Mouse (Mus musculus) cortical plate, adult 2 months (tissue): ENCODE measurements around the gene Ccdc146. TPM values are rescaled to one million over a fixed set of nuclear protein-coding genes. Genes with fewer than 3 reads are reported as not detected.
"Not testable (repeated sequence)": the region's sequence is repeated elsewhere in the genome, so short reads cannot be mapped to it uniquely, and the experiment has no call there.

Experiments used
- H3K27ac ChIP-seq: fragments of 200-500 bp; 2 replicates; pipeline ENCODE4 v1.5.1; 2012; ENCODE audit warnings: low read length, control low read depth, inconsistent platforms; ENCODE audit not compliant: insufficient read depth
- H3K4me1 ChIP-seq: fragments of 200-500 bp; 2 replicates; pipeline ENCODE4 v1.6.1; 2011; ENCODE audit warnings: low read length; ENCODE audit not compliant: control insufficient read depth, insufficient read depth
- H3K4me3 ChIP-seq: fragments of 200-500 bp; 2 replicates; pipeline ENCODE4 v1.5.1; 2011; ENCODE audit warnings: mild to moderate bottlenecking, low read length, control low read depth; ENCODE audit not compliant: insufficient read depth
- CTCF ChIP-seq: fragments of 200-500 bp; IDR thresholded peaks from 2 replicates; pipeline ENCODE4 v1.5.1; 2011; ENCODE audit warnings: mild to moderate bottlenecking, control low read depth, low read length; ENCODE audit not compliant: insufficient read depth; ENCODE audit errors: extremely low read depth
- POLR2A ChIP-seq: fragments of 200-500 bp; IDR thresholded peaks from 2 replicates; pipeline ENCODE4 v1.6.1; 2011; ENCODE audit warnings: mild to moderate bottlenecking, low read length, control low read depth; ENCODE audit not compliant: insufficient read depth; ENCODE audit errors: extremely low read depth
- polyA plus RNA-seq: library from polyadenylated mRNA; depleted of rRNA; stranded (reverse); fragments of >200 nt; gene quantifications from 2 replicates; pipeline ENCODE4 v1.2.3, GENCODE M21; 2012

Gene Ccdc146
- polyA plus RNA-seq, 1 experiment, result 0.46 TPM

GRCm38 (mm10) chr5:21299076-21299755 lies 125.3 kb downstream of the Ccdc146 start:
- H3K27ac ChIP-seq, result no peak overlapping the region
- TF ChIP-seq CTCF, result no peak
- TF ChIP-seq POLR2A, result no peak
- H3K4me1 ChIP-seq, result no peaks in the 10 kb centered on the region
- H3K4me3 ChIP-seq, result no peak overlapping the region

- no peak overlapping the region for H3K4me3 ChIP-seq
- TF ChIP-seq CTCF (no peak), POLR2A (no peak)
- H3K27ac ChIP-seq, result no peak overlapping the region
- H3K4me1 ChIP-seq, result no peaks in the 10 kb centered on the region
Observed at GRCm38 (mm10) chr5:21295683-21296082, 128.8 kb downstream of the Ccdc146 start.

- Histone ChIP-seq H3K4me1 (no peaks in the 10 kb centered on the region), H3K4me3 (no peak overlapping the region), H3K27ac (no peak overlapping the region)
- TF ChIP-seq CTCF, result no peak
- TF ChIP-seq POLR2A, result no peak
Observed at GRCm38 (mm10) chr5:21290594-21290993, 133.9 kb downstream of the Ccdc146 start.

DNA sequence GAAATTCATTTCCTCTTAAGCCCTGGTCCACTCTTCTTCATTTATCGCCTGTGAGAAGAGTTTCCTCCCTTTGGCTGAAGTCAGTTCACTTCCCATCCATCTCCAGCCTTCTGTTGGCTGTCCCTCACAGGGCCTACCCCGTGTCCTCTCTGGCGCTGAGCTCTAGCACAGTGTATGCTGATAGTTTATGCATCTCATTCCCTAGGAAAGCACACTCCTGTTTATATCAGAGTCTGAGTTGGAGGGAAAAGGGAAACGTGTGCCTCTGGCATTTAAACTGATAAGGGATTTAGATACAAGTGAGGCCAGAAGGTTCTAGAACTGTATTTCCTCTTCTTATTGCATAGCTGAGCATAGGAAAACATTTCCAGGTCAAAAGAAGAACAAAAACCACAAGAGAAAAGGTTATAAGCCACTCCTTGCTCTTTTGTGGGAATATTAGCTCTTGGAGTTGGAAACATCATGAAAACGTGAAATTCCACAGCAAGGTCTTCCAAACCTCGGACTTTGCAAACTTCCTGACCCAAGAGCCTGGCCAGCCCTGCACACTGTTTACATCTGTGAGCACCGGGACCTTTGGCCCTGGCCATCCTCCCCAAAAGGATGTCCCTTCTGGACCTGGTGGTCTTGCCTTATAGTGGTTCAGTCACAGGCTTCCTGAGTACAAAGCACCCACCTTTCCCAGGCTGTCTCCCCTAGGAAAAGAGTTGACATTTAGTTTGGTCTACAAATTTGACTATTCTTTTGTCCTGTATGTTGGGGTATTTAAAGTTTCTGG lies 135.6 kb downstream of the Ccdc146 start:
- H3K4me1 ChIP-seq, result no peaks in the 10 kb centered on the region
- no peak overlapping the region for H3K27ac ChIP-seq
- TF ChIP-seq POLR2A, result no peak
- no peak for TF ChIP-seq CTCF
- H3K4me3 ChIP-seq, result no peak overlapping the region

- TF ChIP-seq CTCF (no peak), POLR2A (no peak)
- no peak overlapping the region for H3K27ac ChIP-seq
- no peaks in the 10 kb centered on the region for H3K4me1 ChIP-seq
- H3K4me3 ChIP-seq, result no peak overlapping the region
Observed at GRCm38 (mm10) chr5:21283356-21284062, 141.0 kb downstream of the Ccdc146 start.

GRCm38 (mm10) chr5:21277685-21278084 lies 146.8 kb downstream of the Ccdc146 start:
- not testable (repeated sequence) for H3K4me3 ChIP-seq, H3K4me1 ChIP-seq, H3K27ac ChIP-seq
- peak; percentile 30; the same call in 1 of the 2 replicates for TF ChIP-seq CTCF

- Histone ChIP-seq H3K4me3 (no peak overlapping the region), H3K27ac (no peak overlapping the region), H3K4me1 (no peaks in the 10 kb centered on the region)
- TF ChIP-seq POLR2A (no peak), CTCF (no peak)
Observed at GRCm38 (mm10) chr5:21271386-21272354, 152.8 kb downstream of the Ccdc146 start.

GRCm38 (mm10) chr5:21270756-21271155 lies 153.7 kb downstream of the Ccdc146 start:
- Histone ChIP-seq H3K27ac (no peak overlapping the region), H3K4me3 (no peak overlapping the region), H3K4me1 (no peaks in the 10 kb centered on the region)
- TF ChIP-seq CTCF (no peak), POLR2A (no peak)

DNA sequence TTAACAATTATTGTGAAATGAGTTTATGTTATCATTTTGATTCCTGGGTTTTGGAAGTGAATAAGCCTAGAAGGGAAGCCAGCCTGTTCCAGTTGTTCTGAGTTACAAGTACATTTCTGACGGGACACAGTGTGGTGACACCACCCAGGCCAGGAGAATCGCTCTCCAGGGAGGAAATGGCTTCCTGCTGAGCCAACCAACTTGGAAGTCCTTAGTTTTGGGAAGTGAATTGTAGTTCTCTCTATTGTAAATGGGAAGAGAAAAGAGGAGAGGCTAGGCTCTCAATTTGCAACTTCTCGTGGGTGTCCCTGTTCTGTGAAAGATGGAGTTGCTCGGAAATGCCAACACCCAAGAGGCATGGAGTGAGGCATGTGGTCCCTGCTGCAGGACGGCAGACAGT lies 155.0 kb downstream of the Ccdc146 start:
- no peak overlapping the region for H3K4me3 ChIP-seq
- no peaks in the 10 kb centered on the region for H3K4me1 ChIP-seq
- H3K27ac ChIP-seq, result no peak overlapping the region
- TF ChIP-seq CTCF (no peak), POLR2A (no peak)
